Mouse (Mus musculus) intestine, embryonic 14.5 days (tissue): ENCODE data around the gene Drc3. TPM values are rescaled to one million over a fixed set of nuclear protein-coding genes. Genes with fewer than 3 reads are reported as not detected.

Experiments used
- ATAC-seq: fragments of 200-750 bp; cut with Nextera tagmentation; replicated peaks from 2 replicates; pipeline ENCODE4 v1.8.0; 2017; ENCODE audit warnings: low read depth, moderate number of reproducible peaks, moderate TSS enrichment, moderate library complexity; ENCODE audit not compliant: low FRiP score, low TSS enrichment
- DNase-seq: peaks from one replicate; pipeline ENCODE4 v3.0.0-alpha.2; 2018; ENCODE audit warnings: low spot score
- H3K27ac ChIP-seq: fragments of 300-500 bp; sonication (generic); 2 replicates; pipeline ENCODE4 v1.5.1; 2014; ENCODE audit warnings: low read depth, mild to moderate bottlenecking, control low read depth
- H3K27me3 ChIP-seq: fragments of 300-500 bp; sonication (generic); replicated peaks from 2 replicates; pipeline ENCODE4 v1.6.1; 2014; ENCODE audit warnings: low read length, control low read depth; ENCODE audit not compliant: control insufficient read depth, insufficient read depth
- H3K36me3 ChIP-seq: fragments of 300-500 bp; sonication (generic); 2 replicates; pipeline ENCODE4 v1.6.1; 2014; ENCODE audit warnings: low read length, control low read depth; ENCODE audit not compliant: control insufficient read depth, insufficient read depth
- H3K4me1 ChIP-seq: fragments of 300-500 bp; sonication (generic); replicated peaks from 2 replicates; pipeline ENCODE4 v1.6.1; 2014; ENCODE audit warnings: low read length, control low read depth, mixed read lengths; ENCODE audit not compliant: control insufficient read depth, insufficient read depth
- H3K4me2 ChIP-seq: fragments of 300-500 bp; sonication (generic); 2 replicates; pipeline ENCODE4 v1.6.1; 2014; ENCODE audit warnings: low read length
- H3K4me3 ChIP-seq: fragments of 300-500 bp; sonication (generic); 2 replicates; pipeline ENCODE4 v1.5.1; 2014; ENCODE audit warnings: low read depth, low read length, control low read depth, mixed read lengths
- H3K9ac ChIP-seq: fragments of 300-500 bp; sonication (generic); 2 replicates; pipeline ENCODE4 v1.6.1; 2014; ENCODE audit warnings: mild to moderate bottlenecking, low read length
- H3K9me3 ChIP-seq: fragments of 300-500 bp; sonication (generic); 2 replicates; pipeline ENCODE4 v1.6.1; 2016; ENCODE audit warnings: low read length, control low read depth; ENCODE audit not compliant: control insufficient read depth
- WGBS: fragments of 180-500 bp; shearing (Covaris S2); extraction: QIAGEN DNeasy Blood & Tissue Kit; methylation state at CpG from one replicate; pipeline ENCODE4 v1.1.7; 2014; 5-methylcytosine and 5-hydroxymethylcytosine counted together
- polyA plus RNA-seq: library from polyadenylated mRNA; unstranded; fragments of >200 nt; fragmentation: Nextera tagmentation; extraction: Ambion mirVana; gene quantifications from 2 replicates; pipeline ENCODE4 v1.2.1, GENCODE M21; 2014

The Drc3 gene
- polyA plus RNA-seq, 1 experiment from 2014 or later, result 1.6 TPM

- Histone ChIP-seq H3K27ac (peak overlapping the region; percentile 57; the same call in 1 of the 2 replicates), H3K4me3 (no peak overlapping the region), H3K4me1 (peaks cover 6% of the 10 kb centered on the region; the same call in 1 of the 2 replicates), H3K27me3 (no peaks in the 10 kb centered on the region), H3K9me3 (no peaks in the 10 kb centered on the region), H3K9ac (no peak overlapping the region), H3K36me3 (no peaks in the 10 kb centered on the region), H3K4me2 (no peak overlapping the region)
- ATAC-seq (peak; percentile 47), DNase-seq (no peak)
- WGBS, result 26% methylated on average over 16 of the region's 16 CpGs
Measured at GRCm38 (mm10) chr11:60366239-60367019, 13.3 kb downstream of the Drc3 start.

DNA sequence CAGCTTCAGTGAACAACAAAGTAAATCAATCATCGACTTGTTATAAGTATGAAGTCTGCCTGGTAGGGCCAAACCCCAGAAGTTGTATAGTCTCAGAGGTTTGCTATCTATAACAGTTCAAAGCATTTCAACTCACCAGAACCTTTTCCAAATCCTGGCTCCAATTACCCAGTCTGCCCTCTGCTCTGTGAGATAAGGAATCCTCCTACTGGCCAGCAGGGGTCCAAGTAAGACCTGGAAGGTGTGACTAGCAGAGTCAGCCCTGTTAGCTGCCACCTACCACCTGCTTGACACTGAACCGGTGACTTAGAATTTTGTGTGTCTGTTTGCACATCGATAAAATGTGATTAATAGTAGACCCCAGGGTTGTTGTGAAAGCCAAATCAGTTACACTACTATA is 14.1 kb downstream of the Drc3 start:
- no peak for ATAC-seq
- no peaks in the 10 kb centered on the region for H3K36me3 ChIP-seq
- H3K27ac ChIP-seq, result no peak overlapping the region
- H3K4me2 ChIP-seq, result no peak overlapping the region
- H3K9me3 ChIP-seq, result no peaks in the 10 kb centered on the region
- H3K27me3 ChIP-seq, result no peaks in the 10 kb centered on the region
- H3K9ac ChIP-seq, result no peak overlapping the region
- H3K4me1 ChIP-seq, result peaks cover 6% of the 10 kb centered on the region; the same call in 1 of the 2 replicates
- 69% methylated on average over 3 of the region's 3 CpGs for WGBS
- DNase-seq, result no peak
- H3K4me3 ChIP-seq, result no peak overlapping the region

GRCm38 (mm10) chr11:60368909-60369308 is 15.8 kb downstream of the Drc3 start:
- Histone ChIP-seq H3K9me3 (no peaks in the 10 kb centered on the region), H3K4me3 (no peak overlapping the region), H3K4me2 (no peak overlapping the region), H3K9ac (no peak overlapping the region), H3K4me1 (peaks cover 6% of the 10 kb centered on the region; the same call in 1 of the 2 replicates), H3K27me3 (no peaks in the 10 kb centered on the region), H3K36me3 (no peaks in the 10 kb centered on the region), H3K27ac (no peak overlapping the region)
- no peak for ATAC-seq
- no peak for DNase-seq
- WGBS, result 80% methylated on average over 4 of the region's 4 CpGs

GRCm38 (mm10) chr11:60369448-60369847 is 16.3 kb downstream of the Drc3 start:
- Histone ChIP-seq H3K9ac (no peak overlapping the region), H3K27me3 (no peaks in the 10 kb centered on the region), H3K4me1 (peaks cover 6% of the 10 kb centered on the region; the same call in 1 of the 2 replicates), H3K4me3 (no peak overlapping the region), H3K36me3 (no peaks in the 10 kb centered on the region), H3K27ac (no peak overlapping the region), H3K9me3 (no peaks in the 10 kb centered on the region), H3K4me2 (no peak overlapping the region)
- 62% methylated on average over 4 of the region's 4 CpGs for WGBS
- DNase-seq (no peak), ATAC-seq (no peak)

DNA sequence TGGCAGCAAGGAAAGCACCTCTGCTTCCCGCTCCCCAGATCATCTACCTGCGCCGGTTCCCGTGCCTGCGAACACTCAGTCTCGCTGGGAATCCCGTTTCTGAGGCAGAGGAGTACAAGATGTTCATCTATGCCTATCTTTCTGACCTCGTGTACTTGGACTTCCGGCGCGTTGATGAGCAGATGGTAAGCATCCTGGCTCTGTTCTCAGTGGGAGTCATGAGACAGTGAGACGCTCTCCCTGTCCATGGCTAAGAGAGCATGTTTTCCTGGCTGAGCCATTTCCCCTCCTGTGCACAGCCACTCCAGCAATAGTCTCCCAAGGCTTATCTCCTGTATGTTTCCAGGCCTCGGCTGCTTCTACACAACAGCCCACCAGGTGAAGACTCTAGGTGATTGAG is 17.3 kb downstream of the Drc3 start:
- Histone ChIP-seq H3K36me3 (no peaks in the 10 kb centered on the region), H3K9me3 (no peaks in the 10 kb centered on the region), H3K27me3 (no peaks in the 10 kb centered on the region), H3K9ac (no peak overlapping the region), H3K4me1 (peaks cover 6% of the 10 kb centered on the region; the same call in 1 of the 2 replicates), H3K27ac (no peak overlapping the region), H3K4me3 (no peak overlapping the region), H3K4me2 (no peak overlapping the region)
- no peak for DNase-seq
- WGBS, result 77% methylated on average over 13 of the region's 13 CpGs
- ATAC-seq, result no peak

- H3K9ac ChIP-seq, result no peak overlapping the region
- DNase-seq (no peak), ATAC-seq (no peak)
- H3K4me3 ChIP-seq, result no peak overlapping the region
- H3K4me1 ChIP-seq, result no peaks in the 10 kb centered on the region
- no peaks in the 10 kb centered on the region for H3K36me3 ChIP-seq
- no peak overlapping the region for H3K4me2 ChIP-seq
- H3K27ac ChIP-seq, result no peak overlapping the region
- WGBS, result 80% methylated on average over 6 of the region's 6 CpGs
- H3K9me3 ChIP-seq, result no peaks in the 10 kb centered on the region
- H3K27me3 ChIP-seq, result no peaks in the 10 kb centered on the region
Measured at GRCm38 (mm10) chr11:60374481-60374880, 21.4 kb downstream of the Drc3 start.

DNA sequence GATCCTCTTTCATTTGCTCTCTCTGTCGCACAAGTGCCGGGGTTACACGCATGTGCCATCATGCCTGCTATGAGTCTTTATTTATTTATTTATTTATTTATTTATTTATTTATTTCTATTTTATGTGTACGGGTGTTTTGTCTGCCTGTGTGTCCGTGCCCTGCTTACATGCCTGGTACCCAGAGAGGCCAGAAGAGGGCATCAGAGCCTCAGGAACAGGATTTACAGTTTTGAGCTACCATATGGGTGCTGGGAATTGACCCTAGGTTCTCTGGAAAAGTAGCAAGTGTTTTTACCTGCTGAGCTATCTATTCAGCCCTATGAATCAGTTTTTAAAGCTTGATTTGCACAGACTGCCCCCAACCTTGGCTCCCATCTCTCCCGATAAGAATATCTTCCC is 30.4 kb downstream of the Drc3 start:
- DNase-seq (no peak), ATAC-seq (no peak)
- 89% methylated on average over 6 of the region's 6 CpGs for WGBS
- Histone ChIP-seq H3K9ac (no peak overlapping the region), H3K4me3 (no peak overlapping the region), H3K36me3 (no peaks in the 10 kb centered on the region), H3K4me1 (peaks cover 9% of the 10 kb centered on the region), H3K4me2 (no peak overlapping the region), H3K27me3 (no peaks in the 10 kb centered on the region), H3K9me3 (no peaks in the 10 kb centered on the region), H3K27ac (no peak overlapping the region)

- peak; percentile 53 for DNase-seq
- H3K27me3 ChIP-seq, result no peaks in the 10 kb centered on the region
- H3K9ac ChIP-seq, result no peak overlapping the region
- H3K27ac ChIP-seq, result no peak overlapping the region; the same call in 1 of the 2 replicates
- no peaks in the 10 kb centered on the region for H3K36me3 ChIP-seq
- H3K9me3 ChIP-seq, result no peaks in the 10 kb centered on the region
- H3K4me3 ChIP-seq, result no peak overlapping the region
- WGBS, result 8% methylated on average over 16 of the region's 16 CpGs
- H3K4me2 ChIP-seq, result peak overlapping the region; percentile 24
- ATAC-seq, result no peak
- H3K4me1 ChIP-seq, result peaks cover 9% of the 10 kb centered on the region
Measured at GRCm38 (mm10) chr11:60384762-60385421, 31.8 kb downstream of the Drc3 start.
